Mouse (Mus musculus): ENCODE results near the gene Pank1. TPM values are rescaled to one million over a fixed set of nuclear protein-coding genes. Genes with fewer than 3 reads are reported as not detected.

Pank1 gene
- polyA plus RNA-seq, 1 experiment from 2014 or later: 8.7 TPM

- H3K27ac ChIP-seq (ENCODE audit: low read depth, low read length): no peak overlapping the region
- H3K4me1 ChIP-seq (replicated peaks; ENCODE audit: control insufficient read depth, insufficient read depth, low read length): no peaks in the 10 kb centered on the region
- no peak overlapping the region for H3K4me2 ChIP-seq
- no peak for DNase-seq (ENCODE audit: low spot score)
- 66% methylated on average over 13 of the region's 13 CpGs for WGBS
- ATAC-seq (replicated peaks; ENCODE audit: low FRiP score): no peak; the same call in 1 of the 2 replicates
- no peak overlapping the region for H3K4me3 ChIP-seq (ENCODE audit: low read depth, low read length)
- no peaks in the 10 kb centered on the region for H3K36me3 ChIP-seq (ENCODE audit: control insufficient read depth, insufficient read depth, low read length)
- H3K27me3 ChIP-seq (replicated peaks; ENCODE audit: control insufficient read depth, insufficient read depth, low read length): no peaks in the 10 kb centered on the region
- no peak overlapping the region for H3K9ac ChIP-seq (ENCODE audit: low read depth, low read length)
- no peaks in the 10 kb centered on the region for H3K9me3 ChIP-seq (ENCODE audit: control insufficient read depth, low read length)
These were observed 53.2 kb downstream of the Pank1 start for GRCm38 (mm10) chr19:34825946-34826655.

DNA sequence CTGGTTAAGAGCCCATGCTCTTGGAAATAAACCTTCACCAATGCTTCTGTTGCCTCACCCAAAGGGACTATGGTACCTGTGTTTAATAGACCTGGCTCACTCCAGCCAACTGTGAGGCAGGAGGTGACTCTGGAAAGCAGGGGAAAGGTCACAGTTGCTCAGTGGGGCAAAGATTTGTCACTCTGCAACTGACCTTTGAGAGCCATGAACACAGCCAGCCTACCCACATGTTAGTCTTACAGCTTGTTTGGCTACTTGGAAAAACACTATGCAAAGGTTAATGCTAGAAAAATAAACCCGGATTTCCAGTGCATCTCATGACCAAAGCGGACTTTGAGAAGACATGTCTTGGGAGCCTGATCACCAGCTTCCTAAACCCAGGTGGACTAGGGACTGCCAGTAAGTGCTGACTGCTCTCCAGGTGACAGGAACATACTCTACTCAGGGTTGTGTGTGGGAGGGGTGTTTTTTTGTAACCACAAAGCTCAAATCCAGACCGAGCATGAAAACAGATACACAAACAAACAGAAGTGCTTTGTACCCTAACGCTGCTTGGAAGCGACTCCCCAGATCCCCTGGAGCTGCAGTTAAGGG, 59.6 kb downstream of the Pank1 start:
- Histone ChIP-seq H3K27ac (ENCODE audit: low read depth, low read length) (no peak overlapping the region), H3K4me2 (no peak overlapping the region), H3K36me3 (ENCODE audit: control insufficient read depth, insufficient read depth, low read length) (no peaks in the 10 kb centered on the region), H3K9me3 (ENCODE audit: control insufficient read depth, low read length) (no peaks in the 10 kb centered on the region), H3K9ac (ENCODE audit: low read depth, low read length) (no peak overlapping the region), H3K27me3 (replicated peaks; ENCODE audit: control insufficient read depth, insufficient read depth, low read length) (no peaks in the 10 kb centered on the region), H3K4me1 (replicated peaks; ENCODE audit: control insufficient read depth, insufficient read depth, low read length) (no peaks in the 10 kb centered on the region), H3K4me3 (ENCODE audit: low read depth, low read length) (no peak overlapping the region)
- ATAC-seq (replicated peaks; ENCODE audit: low FRiP score): peak; percentile 39; the same call in 1 of the 2 replicates
- WGBS: 79% methylated on average over 5 of the region's 5 CpGs
- no peak for DNase-seq (ENCODE audit: low spot score)

DNA sequence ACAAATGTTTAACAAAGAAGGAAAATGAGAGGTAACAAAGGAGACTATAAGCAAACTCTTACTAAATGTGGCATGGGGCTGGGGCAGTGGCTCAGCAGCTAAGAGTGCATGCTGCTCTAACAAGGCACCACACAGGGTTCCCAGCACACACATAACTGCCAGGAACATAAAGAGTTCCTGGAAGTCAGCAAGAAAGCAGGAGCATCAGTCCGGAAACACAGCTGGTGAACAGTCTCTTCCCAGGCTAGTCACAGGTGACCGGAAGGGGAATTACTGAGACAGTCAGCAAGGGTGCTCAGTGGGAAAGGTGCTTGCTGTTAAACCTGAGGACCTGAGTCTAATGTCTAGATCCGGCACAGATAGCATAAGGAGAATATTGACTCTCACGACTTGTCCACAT, 63.9 kb downstream of the Pank1 start:
- Histone ChIP-seq H3K27me3 (replicated peaks; ENCODE audit: control insufficient read depth, insufficient read depth, low read length) (no peaks in the 10 kb centered on the region), H3K9ac (ENCODE audit: low read depth, low read length) (no peak overlapping the region), H3K4me2 (no peak overlapping the region), H3K27ac (ENCODE audit: low read depth, low read length) (no peak overlapping the region), H3K36me3 (ENCODE audit: control insufficient read depth, insufficient read depth, low read length) (no peaks in the 10 kb centered on the region), H3K9me3 (ENCODE audit: control insufficient read depth, low read length) (no peaks in the 10 kb centered on the region), H3K4me1 (replicated peaks; ENCODE audit: control insufficient read depth, insufficient read depth, low read length) (no peaks in the 10 kb centered on the region), H3K4me3 (ENCODE audit: low read depth, low read length) (no peak overlapping the region)
- 87% methylated on average over 4 of the region's 4 CpGs for WGBS
- ATAC-seq (replicated peaks; ENCODE audit: low FRiP score) (no peak), DNase-seq (ENCODE audit: low spot score) (no peak)

DNA sequence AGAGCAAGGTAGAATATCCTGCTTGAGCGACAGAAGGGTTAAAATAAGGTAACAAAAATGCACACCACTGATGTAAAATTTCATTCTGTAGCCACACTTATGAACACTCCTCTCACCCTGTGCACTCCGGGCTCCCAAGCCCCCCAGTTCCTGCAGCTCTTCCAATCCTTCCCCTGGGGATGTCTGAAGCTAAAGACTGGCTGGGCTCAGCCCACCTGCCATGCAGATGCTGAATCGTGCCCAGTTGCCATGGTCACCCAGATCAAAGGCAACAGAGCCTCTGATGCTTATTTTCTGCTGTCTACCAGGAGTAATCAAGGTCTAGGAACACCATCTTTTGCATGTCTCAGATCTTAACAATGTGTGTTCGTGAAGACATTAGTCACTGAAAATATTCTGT, 64.6 kb downstream of the Pank1 start:
- H3K9ac ChIP-seq (ENCODE audit: low read depth, low read length): no peak overlapping the region
- no peak for ATAC-seq (replicated peaks; ENCODE audit: low FRiP score)
- H3K4me2 ChIP-seq: no peak overlapping the region
- no peaks in the 10 kb centered on the region for H3K27me3 ChIP-seq (replicated peaks; ENCODE audit: control insufficient read depth, insufficient read depth, low read length)
- no peak for DNase-seq (ENCODE audit: low spot score)
- H3K4me1 ChIP-seq (replicated peaks; ENCODE audit: control insufficient read depth, insufficient read depth, low read length): no peaks in the 10 kb centered on the region
- no peaks in the 10 kb centered on the region for H3K9me3 ChIP-seq (ENCODE audit: control insufficient read depth, low read length)
- WGBS: 70% methylated on average over 4 of the region's 4 CpGs
- no peak overlapping the region for H3K27ac ChIP-seq (ENCODE audit: low read depth, low read length)
- H3K36me3 ChIP-seq (ENCODE audit: control insufficient read depth, insufficient read depth, low read length): no peaks in the 10 kb centered on the region
- H3K4me3 ChIP-seq (ENCODE audit: low read depth, low read length): no peak overlapping the region

GRCm38 (mm10) chr19:34813961-34814360, 65.3 kb downstream of the Pank1 start:
- H3K9me3 ChIP-seq (ENCODE audit: control insufficient read depth, low read length): no peaks in the 10 kb centered on the region
- DNase-seq (ENCODE audit: low spot score) (no peak), ATAC-seq (replicated peaks; ENCODE audit: low FRiP score) (no peak)
- no peak overlapping the region for H3K27ac ChIP-seq (ENCODE audit: low read depth, low read length)
- H3K36me3 ChIP-seq (ENCODE audit: control insufficient read depth, insufficient read depth, low read length): no peaks in the 10 kb centered on the region
- no peaks in the 10 kb centered on the region for H3K27me3 ChIP-seq (replicated peaks; ENCODE audit: control insufficient read depth, insufficient read depth, low read length)
- WGBS: 78% methylated on average over 6 of the region's 6 CpGs
- H3K4me1 ChIP-seq (replicated peaks; ENCODE audit: control insufficient read depth, insufficient read depth, low read length): no peaks in the 10 kb centered on the region
- H3K4me2 ChIP-seq: no peak overlapping the region
- no peak overlapping the region for H3K9ac ChIP-seq (ENCODE audit: low read depth, low read length)
- no peak overlapping the region for H3K4me3 ChIP-seq (ENCODE audit: low read depth, low read length)

GRCm38 (mm10) chr19:34813533-34813932, 65.7 kb downstream of the Pank1 start:
- Histone ChIP-seq H3K4me1 (replicated peaks; ENCODE audit: control insufficient read depth, insufficient read depth, low read length) (no peaks in the 10 kb centered on the region), H3K36me3 (ENCODE audit: control insufficient read depth, insufficient read depth, low read length) (no peaks in the 10 kb centered on the region), H3K4me3 (ENCODE audit: low read depth, low read length) (no peak overlapping the region), H3K9ac (ENCODE audit: low read depth, low read length) (no peak overlapping the region), H3K4me2 (no peak overlapping the region), H3K27me3 (replicated peaks; ENCODE audit: control insufficient read depth, insufficient read depth, low read length) (no peaks in the 10 kb centered on the region), H3K9me3 (ENCODE audit: control insufficient read depth, low read length) (no peaks in the 10 kb centered on the region), H3K27ac (ENCODE audit: low read depth, low read length) (no peak overlapping the region)
- DNase-seq (ENCODE audit: low spot score): no peak
- no peak for ATAC-seq (replicated peaks; ENCODE audit: low FRiP score)
- WGBS: 87% methylated on average over 2 of the region's 2 CpGs

GRCm38 (mm10) chr19:34812711-34813110, 66.5 kb downstream of the Pank1 start:
- Histone ChIP-seq H3K9me3 (ENCODE audit: control insufficient read depth, low read length) (no peaks in the 10 kb centered on the region), H3K27me3 (replicated peaks; ENCODE audit: control insufficient read depth, insufficient read depth, low read length) (no peaks in the 10 kb centered on the region), H3K4me3 (ENCODE audit: low read depth, low read length) (no peak overlapping the region), H3K4me1 (replicated peaks; ENCODE audit: control insufficient read depth, insufficient read depth, low read length) (no peaks in the 10 kb centered on the region), H3K36me3 (ENCODE audit: control insufficient read depth, insufficient read depth, low read length) (no peaks in the 10 kb centered on the region), H3K9ac (ENCODE audit: low read depth, low read length) (no peak overlapping the region), H3K4me2 (no peak overlapping the region), H3K27ac (ENCODE audit: low read depth, low read length) (no peak overlapping the region)
- WGBS: 88% methylated on average over 4 of the region's 4 CpGs
- DNase-seq (ENCODE audit: low spot score) (no peak), ATAC-seq (replicated peaks; ENCODE audit: low FRiP score) (no peak)

DNA sequence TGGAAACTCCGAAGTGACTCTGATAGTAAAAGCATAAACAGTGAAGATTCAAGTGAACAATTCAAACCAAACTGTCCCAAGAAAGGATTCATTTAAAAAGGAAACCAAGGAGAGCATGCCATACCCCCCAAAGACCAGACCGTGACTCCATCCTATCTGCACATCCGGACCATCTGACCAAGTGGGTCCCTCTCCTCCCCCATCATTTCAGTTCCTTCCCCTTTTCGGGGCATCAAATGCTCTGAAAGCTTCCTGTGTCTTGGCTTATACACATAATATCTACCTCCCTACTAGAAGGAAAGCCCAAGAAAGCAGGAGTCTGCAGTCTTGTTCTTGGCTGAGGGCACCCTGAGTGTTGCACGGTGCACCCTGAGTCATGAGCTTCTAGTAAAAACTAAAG, 72.1 kb downstream of the Pank1 start:
- Histone ChIP-seq H3K9ac (ENCODE audit: low read depth, low read length) (no peak overlapping the region), H3K27me3 (replicated peaks; ENCODE audit: control insufficient read depth, insufficient read depth, low read length) (no peaks in the 10 kb centered on the region), H3K9me3 (ENCODE audit: control insufficient read depth, low read length) (no peaks in the 10 kb centered on the region), H3K27ac (ENCODE audit: low read depth, low read length) (no peak overlapping the region), H3K36me3 (ENCODE audit: control insufficient read depth, insufficient read depth, low read length) (no peaks in the 10 kb centered on the region), H3K4me2 (no peak overlapping the region), H3K4me3 (ENCODE audit: low read depth, low read length) (no peak overlapping the region), H3K4me1 (replicated peaks; ENCODE audit: control insufficient read depth, insufficient read depth, low read length) (no peaks in the 10 kb centered on the region)
- no peak for DNase-seq (ENCODE audit: low spot score)
- 60% methylated on average over 5 of the region's 5 CpGs for WGBS
- ATAC-seq (replicated peaks; ENCODE audit: low FRiP score): no peak

DNA sequence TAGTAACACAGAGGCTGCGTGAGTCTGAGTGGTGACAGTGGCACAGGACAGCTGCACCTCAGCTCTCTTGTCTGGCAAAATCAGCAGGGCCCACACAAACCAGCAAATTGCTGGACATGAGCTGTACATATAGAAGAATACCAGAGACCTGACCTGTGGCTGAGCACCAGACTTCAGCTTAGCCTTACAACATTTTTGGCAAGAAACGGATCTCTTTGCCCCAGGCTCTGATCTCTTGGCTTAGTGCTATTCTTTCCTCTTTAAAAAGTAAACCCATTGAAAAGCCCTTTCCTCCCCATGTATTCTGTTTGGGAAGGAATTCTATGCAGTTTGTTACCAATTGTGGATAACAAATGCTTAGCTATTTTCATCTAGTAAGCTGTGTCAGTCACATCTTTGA, 74.2 kb downstream of the Pank1 start:
- Histone ChIP-seq H3K9ac (ENCODE audit: low read depth, low read length) (no peak overlapping the region), H3K36me3 (ENCODE audit: control insufficient read depth, insufficient read depth, low read length) (no peaks in the 10 kb centered on the region), H3K27ac (ENCODE audit: low read depth, low read length) (no peak overlapping the region), H3K27me3 (replicated peaks; ENCODE audit: control insufficient read depth, insufficient read depth, low read length) (no peaks in the 10 kb centered on the region), H3K4me3 (ENCODE audit: low read depth, low read length) (no peak overlapping the region), H3K4me2 (no peak overlapping the region), H3K4me1 (replicated peaks; ENCODE audit: control insufficient read depth, insufficient read depth, low read length) (no peaks in the 10 kb centered on the region), H3K9me3 (ENCODE audit: control insufficient read depth, low read length) (no peaks in the 10 kb centered on the region)
- ATAC-seq (replicated peaks; ENCODE audit: low FRiP score) (no peak), DNase-seq (ENCODE audit: low spot score) (no peak)
- WGBS: 86% methylated on average over 2 of the region's 2 CpGs

Measured in liver, embryonic 11.5 days (tissue).